In genomic region chr2:35863284-35863683, GRCm38 (mm10) we compare ENCODE assay signal across 22 mouse cellular contexts.
DNase-seq lines count a peak whose midpoint lies in the region; ATAC-seq and TF ChIP-seq lines count a peak whose summit lies in the region.
"Had no signal": no experiment of that assay in that cellular context is flagged by ENCODE, and none has a peak within 500 bp of the region (broad histone marks: within the 10 kb centered on the region; RNA-seq: fewer than 3 reads in every experiment).

No protein-coding gene starts in this region.

- no peaks in the 10 kb centered on the region for H3K36me3 ChIP-seq in intestine, embryonic 15.5 days
- H3K36me3 ChIP-seq in intestine, postnatal 0 days (ENCODE audit: control insufficient read depth, insufficient read depth): no peaks in the 10 kb centered on the region
- no peaks in the 10 kb centered on the region for H3K36me3 ChIP-seq in midbrain, embryonic 11.5 days (ENCODE audit: control insufficient read depth, insufficient read depth, low read length)
- no peaks in the 10 kb centered on the region for H3K36me3 ChIP-seq in midbrain, embryonic 13.5 days
- no peaks in the 10 kb centered on the region for H3K36me3 ChIP-seq in stomach, embryonic 16.5 days (ENCODE audit: control insufficient read depth, insufficient read depth, low read length)
- H3K36me3 ChIP-seq: embryonic facial prominence, embryonic 10.5 days; forebrain, embryonic 10.5 days; G1E; heart, embryonic 13.5 days; hindbrain, embryonic 13.5 days had no signal

- no peak for DNase-seq in midbrain, embryonic 11.5 days (ENCODE audit: low spot score, missing footprints)
- DNase-seq in kidney, postnatal 25 days: no peak
- no peak for DNase-seq in right cerebral cortex, postnatal 10 days (ENCODE audit: low spot score in 2 of 2)
- DNase-seq: adrenal gland, adult 8-10 months; adrenal gland, postnatal 36 days; B cell, adult 2 months; cerebellum, adult 2 months; cerebellum, postnatal 10 days; gastrocnemius, postnatal 36 days; heart, adult 11 months; heart, postnatal 36 days had no signal

- H3K4me1 ChIP-seq in intestine, embryonic 15.5 days (replicated peaks): no peaks in the 10 kb centered on the region
- 0 out of 2 replicates have a peak, but pooled peaks cover 3% of the 10 kb centered on the region for H3K4me1 ChIP-seq in intestine, postnatal 0 days (replicated peaks; ENCODE audit: control insufficient read depth, insufficient read depth, low read length)
- H3K4me1 ChIP-seq in midbrain, embryonic 11.5 days (ENCODE audit: control insufficient read depth, insufficient read depth, low read length): no peaks in the 10 kb centered on the region
- peaks cover 16% of the 10 kb centered on the region for H3K4me1 ChIP-seq in midbrain, embryonic 13.5 days (replicated peaks)
- H3K4me1 ChIP-seq in stomach, embryonic 16.5 days (ENCODE audit: control insufficient read depth, insufficient read depth, low read length): peaks cover 2% of the 10 kb centered on the region

- H3K4me2 ChIP-seq in intestine, embryonic 15.5 days (replicated peaks): no peak overlapping the region
- no peak overlapping the region for H3K4me2 ChIP-seq in intestine, postnatal 0 days (replicated peaks; ENCODE audit: low read depth)
- H3K4me2 ChIP-seq in midbrain, embryonic 11.5 days: no peak overlapping the region
- no peak overlapping the region for H3K4me2 ChIP-seq in midbrain, embryonic 13.5 days (replicated peaks)
- H3K4me2 ChIP-seq in stomach, embryonic 16.5 days (ENCODE audit: low read depth, low read length): no peak overlapping the region
- H3K4me2 ChIP-seq: heart, embryonic 13.5 days; hindbrain, embryonic 13.5 days had no signal

- H3K27ac ChIP-seq in intestine, embryonic 15.5 days: no peak overlapping the region
- no peak overlapping the region for H3K27ac ChIP-seq in intestine, postnatal 0 days (ENCODE audit: low read depth, low read length)
- no peak overlapping the region for H3K27ac ChIP-seq in midbrain, embryonic 11.5 days (ENCODE audit: low read depth, low read length)
- H3K27ac ChIP-seq in midbrain, embryonic 13.5 days: no peak overlapping the region
- H3K27ac ChIP-seq in stomach, embryonic 16.5 days (ENCODE audit: low read length): no peak overlapping the region
- H3K27ac ChIP-seq: embryonic facial prominence, embryonic 10.5 days; forebrain, embryonic 10.5 days; heart, embryonic 13.5 days; hindbrain, embryonic 13.5 days had no signal

- peak; percentile 91 for ATAC-seq in intestine, embryonic 15.5 days
- no peak; the same call in 1 of the 2 replicates for ATAC-seq in intestine, postnatal 0 days
- ATAC-seq in midbrain, embryonic 11.5 days (ENCODE audit: low FRiP score): peak; percentile 61; the same call in 1 of the 2 replicates
- no peak for ATAC-seq in midbrain, embryonic 13.5 days
- ATAC-seq in stomach, embryonic 16.5 days (ENCODE audit: insufficient read depth, low FRiP score): peak; percentile 76; the same call in 1 of the 2 replicates
- ATAC-seq: CD4-positive, CD25-positive, alpha-beta regulatory T cell, adult 4 months; forebrain, embryonic 14.5 days had no signal

- no peaks in the 10 kb centered on the region for H3K27me3 ChIP-seq in intestine, embryonic 15.5 days (replicated peaks)
- H3K27me3 ChIP-seq in intestine, postnatal 0 days (replicated peaks; ENCODE audit: control insufficient read depth, insufficient read depth, low read length): no peaks in the 10 kb centered on the region
- no peaks in the 10 kb centered on the region for H3K27me3 ChIP-seq in midbrain, embryonic 11.5 days (ENCODE audit: control insufficient read depth, insufficient read depth, low read length)
- no peaks in the 10 kb centered on the region for H3K27me3 ChIP-seq in midbrain, embryonic 13.5 days
- no peaks in the 10 kb centered on the region for H3K27me3 ChIP-seq in stomach, embryonic 16.5 days (ENCODE audit: control insufficient read depth, insufficient read depth, low read length)

- TF ChIP-seq CTCF in intestine, postnatal 0 days (IDR thresholded peaks at IDR 0.05; ENCODE audit: low read depth): no peak

- no peak overlapping the region for H3K9ac ChIP-seq in intestine, embryonic 15.5 days
- H3K9ac ChIP-seq in intestine, postnatal 0 days (ENCODE audit: low read depth, low read length): no peak overlapping the region
- no peak overlapping the region for H3K9ac ChIP-seq in midbrain, embryonic 11.5 days (ENCODE audit: low read length)
- no peak overlapping the region for H3K9ac ChIP-seq in midbrain, embryonic 13.5 days (replicated peaks)
- H3K9ac ChIP-seq in stomach, embryonic 16.5 days (ENCODE audit: low read length): no peak overlapping the region
- H3K9ac ChIP-seq: heart, embryonic 13.5 days; hindbrain, embryonic 13.5 days had no signal

- no peak overlapping the region for H3K4me3 ChIP-seq in intestine, embryonic 15.5 days (replicated peaks)
- H3K4me3 ChIP-seq in intestine, postnatal 0 days (ENCODE audit: low read depth, low read length): no peak overlapping the region
- H3K4me3 ChIP-seq in midbrain, embryonic 11.5 days (ENCODE audit: low read depth, low read length): no peak overlapping the region
- H3K4me3 ChIP-seq in midbrain, embryonic 13.5 days (replicated peaks): no peak overlapping the region
- H3K4me3 ChIP-seq in stomach, embryonic 16.5 days (replicated peaks; ENCODE audit: low read length): no peak overlapping the region
- H3K4me3 ChIP-seq: embryonic facial prominence, embryonic 10.5 days; forebrain, embryonic 10.5 days; heart, embryonic 13.5 days; hindbrain, embryonic 13.5 days had no signal

- no peaks in the 10 kb centered on the region for H3K9me3 ChIP-seq in intestine, embryonic 15.5 days
- H3K9me3 ChIP-seq in intestine, postnatal 0 days (ENCODE audit: control insufficient read depth): no peaks in the 10 kb centered on the region
- H3K9me3 ChIP-seq in midbrain, embryonic 11.5 days (ENCODE audit: control insufficient read depth, low read length): no peaks in the 10 kb centered on the region
- no peaks in the 10 kb centered on the region for H3K9me3 ChIP-seq in midbrain, embryonic 13.5 days
- no peaks in the 10 kb centered on the region for H3K9me3 ChIP-seq in stomach, embryonic 16.5 days (replicated peaks; ENCODE audit: control insufficient read depth, low read length)
- H3K9me3 ChIP-seq: embryonic facial prominence, embryonic 10.5 days; forebrain, embryonic 10.5 days; G1E; heart, embryonic 13.5 days; hindbrain, embryonic 13.5 days had no signal

- 63% methylated on average over 4 of the region's 4 CpGs for WGBS in intestine, embryonic 15.5 days
- WGBS in intestine, postnatal 0 days: 45% methylated on average over 4 of the region's 4 CpGs
- WGBS in midbrain, embryonic 11.5 days: 76% methylated on average over 4 of the region's 4 CpGs
- WGBS in midbrain, embryonic 13.5 days: 75% methylated on average over 4 of the region's 4 CpGs
- 61% methylated on average over 4 of the region's 4 CpGs for WGBS in stomach, embryonic 16.5 days

Comparison
In these comparisons a context has a peak if more than half of its experiments do, and no peak if none do; other contexts are left out.
1. ATAC-seq: peak in intestine, embryonic 15.5 days (single experiment), midbrain, embryonic 11.5 days (single experiment) and stomach, embryonic 16.5 days (single experiment); none in intestine, postnatal 0 days (single experiment) and midbrain, embryonic 13.5 days (single experiment).